Mouse (Mus musculus): ENCODE measurements around the gene Adam26a. TPM values are rescaled to one million over a fixed set of nuclear protein-coding genes. Genes with fewer than 3 reads are reported as not detected.
"Not testable (repeated sequence)": the region's sequence is repeated elsewhere in the genome, so short reads cannot be mapped to it uniquely, and the experiment has no call there.

Gene Adam26a
- not detected in 2 replicates for polyA plus RNA-seq (2015; fragmentation: Nextera tagmentation; extraction: Ambion mirVana)

- ATAC-seq (replicated peaks); H3K9me3 ChIP-seq; H3K36me3 ChIP-seq (replicated peaks); H3K27ac ChIP-seq; H3K4me2 ChIP-seq; H3K9ac ChIP-seq; H3K4me3 ChIP-seq; H3K4me1 ChIP-seq; H3K27me3 ChIP-seq (replicated peaks): not testable (repeated sequence)
- WGBS, result 94% methylated on average over 2 of the region's 2 CpGs
These were observed at the start of gene Adam26a for GRCm38 (mm10) chr8:43576607-43577006. Gene Adam26a, minus strand, starts transcription at chr8:43576707.

- Histone ChIP-seq H3K4me2 (no peak overlapping the region), H3K4me3 (no peak overlapping the region), H3K9me3 (no peaks in the 10 kb centered on the region), H3K27ac (no peak overlapping the region), H3K9ac (no peak overlapping the region), H3K4me1 (no peaks in the 10 kb centered on the region), H3K36me3 (replicated peaks) (no peaks in the 10 kb centered on the region), H3K27me3 (replicated peaks) (no peaks in the 10 kb centered on the region)
- ATAC-seq (replicated peaks), result no peak
- 90% methylated on average over 1 of the region's 1 CpGs for WGBS
These were observed 39.5 kb upstream of the Adam26a start for GRCm38 (mm10) chr8:43616046-43616445.

- not testable (repeated sequence) for H3K27me3 ChIP-seq (replicated peaks); H3K27ac ChIP-seq; H3K4me2 ChIP-seq; ATAC-seq (replicated peaks); H3K36me3 ChIP-seq (replicated peaks); H3K4me1 ChIP-seq; H3K9me3 ChIP-seq; H3K4me3 ChIP-seq; H3K9ac ChIP-seq
- WGBS, result 87% methylated on average over 13 of the region's 13 CpGs
These were observed 27.1 kb upstream of the Adam26a start for GRCm38 (mm10) chr8:43603657-43604056.

- not testable (repeated sequence) for H3K4me2 ChIP-seq; ATAC-seq (replicated peaks); H3K36me3 ChIP-seq (replicated peaks); H3K9ac ChIP-seq; H3K27ac ChIP-seq; H3K9me3 ChIP-seq; H3K27me3 ChIP-seq (replicated peaks); H3K4me3 ChIP-seq; H3K4me1 ChIP-seq
- 95% methylated on average over 15 of the region's 15 CpGs for WGBS
These were observed 26.7 kb upstream of the Adam26a start for GRCm38 (mm10) chr8:43603166-43603565.

DNA sequence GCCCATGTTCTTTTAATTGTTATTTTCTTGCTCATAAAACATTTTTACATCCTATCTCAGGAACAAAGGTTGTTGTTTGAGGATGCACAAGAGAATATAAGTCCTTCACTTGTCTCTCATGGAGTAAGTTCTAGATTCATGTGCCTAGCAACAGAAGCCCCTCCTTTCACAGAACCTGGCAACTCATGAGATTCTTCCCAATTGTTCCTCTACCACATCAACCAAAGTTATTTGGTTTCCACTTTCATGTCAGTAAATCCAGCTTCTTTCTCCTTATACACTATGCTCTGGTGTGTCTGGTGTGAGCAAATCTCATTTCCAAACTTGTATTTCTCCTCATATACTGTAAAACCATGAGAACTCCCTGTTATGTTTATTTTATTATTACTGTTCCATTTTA, 48.5 kb downstream of the Adam26a start, which contains the start of gene Adam26b:
Gene Adam26b, minus strand, starts transcription at position 101 of the 400 bp plus-strand sequence.
- not testable (repeated sequence) for H3K4me3 ChIP-seq; H3K9ac ChIP-seq; H3K4me2 ChIP-seq; H3K36me3 ChIP-seq (replicated peaks); H3K9me3 ChIP-seq; H3K27me3 ChIP-seq (replicated peaks); H3K27ac ChIP-seq; ATAC-seq (replicated peaks); H3K4me1 ChIP-seq

Other genes starting within 250 kb of the Adam26a start
- gene Adam26b, start 48.6 kb downstream of the Adam26a start, polyA plus RNA-seq (2015; fragmentation: Nextera tagmentation; extraction: Ambion mirVana), result not detected in 2 replicates
- not detected in 2 replicates for gene Gm5346, start 50.6 kb upstream of the Adam26a start, polyA plus RNA-seq (2015; fragmentation: Nextera tagmentation; extraction: Ambion mirVana)
- not detected in 2 replicates for gene Adam34, start 133.3 kb upstream of the Adam26a start, polyA plus RNA-seq (2015; fragmentation: Nextera tagmentation; extraction: Ambion mirVana)